Mouse (Mus musculus): ENCODE results near the gene H1f0.

Gene H1f0

GRCm38 (mm10) chr15:79028237-79028738, at the start of gene H1f0:
Gene H1f0, plus strand, starts transcription at chr15:79028450.
- peak; percentile 97 for DNase-seq

DNA sequence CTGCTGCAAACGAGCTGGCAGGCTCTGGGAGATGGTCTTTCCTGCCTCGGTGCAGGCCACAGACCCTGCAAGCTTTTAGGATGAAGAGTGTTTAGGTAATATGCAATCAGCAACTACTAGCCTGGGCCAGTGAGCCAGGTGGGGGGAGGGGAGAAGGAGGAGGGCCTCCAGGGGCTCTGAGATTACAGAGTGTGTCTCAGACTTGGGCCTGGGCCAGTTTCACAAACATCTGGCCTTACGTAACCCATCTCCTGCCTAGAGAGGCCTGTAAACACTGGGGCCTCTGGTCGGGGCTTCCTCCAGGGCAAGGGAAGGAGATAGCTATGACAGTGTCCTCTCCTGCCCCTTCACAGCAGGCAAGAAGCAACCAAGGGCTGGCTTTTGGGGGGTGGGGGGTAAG, 49.4 kb upstream of the H1f0 start:
- no peak for DNase-seq

- no peak for DNase-seq
Observed at GRCm38 (mm10) chr15:78980084-78980483, 48.2 kb upstream of the H1f0 start.

DNA sequence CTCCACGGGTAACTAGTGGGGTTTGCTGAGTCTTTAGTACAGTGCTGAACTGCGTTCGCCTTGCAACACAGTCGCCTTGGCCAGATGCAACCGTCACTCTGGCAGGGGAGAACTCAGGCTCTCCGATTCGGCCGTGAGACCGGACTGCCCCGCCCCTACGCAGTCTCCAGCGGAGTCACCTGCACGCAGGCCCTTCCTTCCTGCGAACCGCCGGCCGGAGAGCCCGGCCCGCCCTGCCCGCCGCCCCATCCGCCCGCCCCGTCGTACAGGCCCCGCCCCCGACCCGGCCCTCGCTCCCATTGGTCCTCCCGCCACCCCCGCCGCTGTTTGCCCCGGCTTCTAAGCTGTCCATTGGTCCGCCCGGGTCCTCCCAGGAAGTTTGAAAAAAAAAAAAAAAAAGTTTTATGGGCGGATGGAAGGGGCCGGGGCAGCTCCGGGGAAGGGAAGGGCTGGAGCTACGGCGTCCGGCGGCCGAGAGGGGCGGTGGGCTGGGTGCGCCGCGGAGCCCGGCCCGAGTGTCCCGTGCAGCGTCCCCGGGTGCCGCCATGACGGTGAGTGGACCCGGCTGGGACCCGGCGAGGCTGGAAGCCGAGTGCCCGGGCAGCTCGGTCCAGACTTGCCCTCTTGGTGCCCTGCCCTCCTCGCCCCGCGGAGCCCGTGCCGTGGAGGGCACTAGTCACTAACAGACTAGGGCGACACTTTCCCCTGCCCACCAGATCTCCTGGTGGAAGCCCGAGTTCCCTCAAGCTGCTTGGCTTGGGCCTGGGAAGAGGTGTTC, 45.4 kb upstream of the H1f0 start:
- DNase-seq, result peak; percentile 77

DNA sequence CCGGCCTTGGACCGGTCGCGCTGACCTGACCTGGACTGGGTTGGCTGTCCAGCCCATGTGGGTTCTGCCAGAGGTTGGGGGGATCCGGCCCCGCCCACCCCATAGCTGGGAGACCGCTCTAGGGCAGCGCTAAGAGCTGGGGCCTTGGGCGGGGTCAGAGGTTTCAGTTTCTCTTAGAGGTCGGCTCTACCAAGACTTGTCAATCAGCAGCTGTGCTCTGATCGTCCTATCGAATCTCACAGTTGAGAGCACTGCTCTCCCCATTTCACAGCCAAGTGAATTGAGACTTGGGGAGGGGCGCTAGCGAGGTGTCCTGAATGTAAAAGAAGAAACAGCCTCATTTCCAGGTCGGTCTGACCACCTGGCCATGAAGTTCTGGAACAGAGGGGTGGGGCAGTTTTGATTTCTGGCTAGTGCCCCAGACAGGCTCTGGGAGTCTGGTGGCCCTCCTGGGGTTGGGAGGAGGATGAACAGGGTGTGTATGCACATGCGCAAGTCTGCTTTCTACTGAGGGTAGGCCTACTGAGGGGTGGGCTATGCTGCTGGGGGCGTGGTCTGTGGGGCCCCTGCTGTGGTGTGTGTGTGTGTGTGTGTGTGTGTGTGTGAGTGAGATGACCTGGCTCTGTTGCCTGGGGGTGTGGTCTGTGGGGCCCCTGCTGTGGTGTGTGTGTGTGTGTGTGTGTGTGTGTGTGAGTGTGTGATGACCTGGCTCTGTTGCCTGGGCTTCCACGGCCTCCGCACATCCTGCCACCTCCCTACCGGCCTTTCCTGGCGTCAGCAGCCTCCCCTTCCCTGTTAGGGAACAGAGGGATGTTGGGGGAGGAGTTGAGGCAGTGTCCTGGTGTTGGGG, 44.6 kb upstream of the H1f0 start:
- no peak for DNase-seq

- DNase-seq, result no peak
Observed at GRCm38 (mm10) chr15:78984286-78984778, 43.9 kb upstream of the H1f0 start.

DNA sequence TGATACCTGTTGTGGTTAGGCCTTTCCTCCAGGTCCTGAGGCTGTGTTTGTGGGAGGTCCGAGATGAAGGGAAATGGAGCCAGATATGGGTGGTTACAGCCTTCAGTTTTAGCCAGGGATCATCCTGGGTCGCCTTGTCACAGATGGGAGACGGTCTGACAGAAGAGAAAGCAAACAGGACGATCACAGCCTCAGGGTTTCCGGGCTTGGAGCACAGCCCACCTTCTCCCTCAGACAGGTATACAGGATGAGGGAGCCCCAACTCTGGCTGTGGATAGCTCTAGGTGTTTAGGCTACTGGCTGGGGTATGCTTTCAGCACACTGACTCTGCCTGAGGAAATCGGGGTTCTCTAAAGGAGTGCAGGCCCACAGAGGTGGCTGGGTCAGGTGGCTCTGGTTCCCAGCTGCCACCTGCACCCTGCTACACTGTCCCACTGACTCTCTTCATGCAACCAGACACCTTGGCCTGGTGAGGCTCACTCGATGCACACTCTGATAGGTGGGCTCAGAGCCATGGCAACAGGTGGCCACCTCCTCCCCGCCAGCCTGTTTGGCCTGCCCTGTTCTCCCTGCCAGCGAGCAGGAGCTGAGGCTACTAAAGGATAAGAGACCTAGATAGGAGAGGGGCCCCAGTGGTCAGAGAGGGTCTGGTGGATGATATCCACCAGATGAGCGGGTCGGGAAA, 41.6 kb upstream of the H1f0 start:
- no peak for DNase-seq

GRCm38 (mm10) chr15:78988499-78988971, 39.7 kb upstream of the H1f0 start:
- DNase-seq, result peak; percentile 81

DNA sequence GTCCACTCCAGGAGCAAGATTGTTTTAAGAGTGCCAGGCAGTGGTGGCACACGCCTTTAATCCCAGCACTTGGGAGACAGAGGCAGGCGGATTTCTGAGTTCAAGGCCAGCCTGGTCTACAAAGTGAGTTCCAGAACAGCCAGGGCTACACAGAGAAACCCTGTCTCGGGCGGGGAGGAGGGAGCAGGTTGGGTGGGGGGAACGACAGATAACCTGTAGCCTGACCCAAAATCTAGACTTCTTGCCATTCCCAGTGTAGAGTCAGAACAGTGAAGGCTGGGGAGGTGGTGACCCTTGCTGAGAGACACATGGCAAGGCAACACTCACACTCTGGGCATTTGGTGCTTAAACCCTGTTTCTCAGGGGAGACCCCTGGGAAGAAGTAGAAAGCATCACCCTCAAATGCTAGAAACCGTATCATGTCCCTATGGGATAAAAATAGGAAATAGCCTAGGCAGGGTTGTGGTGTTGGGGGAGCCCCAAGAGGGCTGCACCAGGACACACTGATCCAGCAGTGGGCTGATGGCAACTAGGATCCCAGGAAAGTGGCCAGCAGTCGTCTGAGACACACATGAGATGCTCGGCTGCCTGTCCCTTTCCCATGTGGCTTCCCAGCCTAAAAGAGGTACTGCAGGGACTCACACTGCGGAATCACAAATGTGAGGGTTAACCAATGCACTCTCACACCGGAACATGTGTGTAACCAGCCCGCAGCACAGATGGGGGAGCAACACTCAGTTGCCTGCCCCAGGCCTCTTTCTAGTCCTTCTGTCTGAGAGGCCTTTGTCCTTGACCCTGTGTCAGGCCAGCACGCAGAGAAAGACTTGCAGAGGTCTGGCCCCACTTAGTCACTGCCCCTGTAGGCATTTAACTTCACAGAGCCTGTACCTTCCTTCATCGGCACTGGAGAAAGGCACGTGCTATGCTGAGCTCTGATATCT, 38.8 kb upstream of the H1f0 start:
- DNase-seq, result no peak

- no peak for DNase-seq
Observed at GRCm38 (mm10) chr15:78990093-78990463, 38.2 kb upstream of the H1f0 start.

DNA sequence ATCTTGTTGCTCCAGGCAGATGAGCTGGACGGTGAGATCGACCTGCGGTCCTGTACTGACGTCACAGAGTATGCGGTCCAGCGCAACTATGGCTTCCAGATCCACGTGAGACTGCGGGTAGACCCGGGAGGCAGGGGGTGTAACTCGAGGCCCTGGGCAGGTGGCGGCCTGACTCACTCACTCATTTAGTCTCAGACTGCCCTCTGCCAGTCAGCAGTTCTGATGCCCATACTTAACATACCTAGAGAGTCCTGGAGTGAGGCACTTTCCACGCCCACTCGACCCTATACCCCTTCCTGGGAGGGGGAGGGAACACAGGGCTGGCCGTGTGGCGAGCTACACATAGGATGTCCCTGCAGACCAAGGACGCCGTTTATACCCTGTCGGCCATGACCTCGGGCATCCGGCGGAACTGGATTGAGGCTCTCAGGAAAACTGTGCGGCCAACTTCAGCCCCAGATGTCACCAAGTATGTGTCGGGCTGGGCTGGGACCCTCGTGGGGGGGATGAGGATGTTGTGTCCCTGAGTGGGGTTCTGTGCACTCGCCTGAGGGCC, 37.2 kb upstream of the H1f0 start:
- DNase-seq, result no peak

- no peak for DNase-seq
Observed at GRCm38 (mm10) chr15:78992235-78992634, 36.0 kb upstream of the H1f0 start.

DNA sequence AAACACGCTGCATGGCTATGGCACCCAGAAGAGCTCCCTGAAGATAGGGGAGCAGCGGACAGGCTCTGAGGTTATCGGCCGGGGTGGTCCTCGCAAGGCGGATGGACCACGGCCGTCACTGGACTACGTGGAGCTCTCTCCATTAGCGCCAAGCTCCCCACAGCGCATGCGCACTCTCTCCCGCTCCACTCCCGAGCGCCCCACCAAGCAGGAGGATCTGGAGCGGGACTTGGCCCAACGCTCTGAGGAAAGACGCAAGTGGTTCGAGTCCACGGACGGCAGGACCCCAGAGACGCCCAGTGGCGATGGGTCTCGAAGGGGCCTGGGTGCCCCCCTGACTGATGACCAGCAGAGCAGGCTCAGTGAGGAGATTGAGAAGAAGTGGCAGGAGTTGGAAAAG, 35.3 kb upstream of the H1f0 start:
- no peak for DNase-seq

GRCm38 (mm10) chr15:78995916-78996315, 32.3 kb upstream of the H1f0 start:
- DNase-seq, result no peak

- no peak for DNase-seq
Observed at GRCm38 (mm10) chr15:78996663-78997062, 31.6 kb upstream of the H1f0 start.

DNA sequence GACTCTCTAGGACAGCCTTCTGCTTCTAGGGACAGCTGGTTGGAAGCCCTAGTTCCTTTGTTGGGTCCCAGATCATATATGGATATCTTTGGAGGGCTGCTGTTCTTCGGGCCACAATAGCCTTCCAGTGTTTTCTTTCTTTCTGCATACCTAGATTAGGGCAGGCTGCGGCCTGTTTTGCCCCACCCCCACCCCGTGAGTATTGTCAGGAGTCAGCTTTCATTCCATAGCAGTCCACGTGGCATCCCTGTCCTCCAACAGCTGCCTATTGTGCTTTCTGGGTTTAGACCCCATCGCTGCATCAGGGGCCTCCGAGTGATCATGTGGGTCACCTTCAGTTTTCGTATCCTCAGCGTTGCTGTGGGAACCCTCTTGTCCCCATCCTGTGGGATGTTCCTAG, 29.9 kb upstream of the H1f0 start:
- DNase-seq, result no peak

DNA sequence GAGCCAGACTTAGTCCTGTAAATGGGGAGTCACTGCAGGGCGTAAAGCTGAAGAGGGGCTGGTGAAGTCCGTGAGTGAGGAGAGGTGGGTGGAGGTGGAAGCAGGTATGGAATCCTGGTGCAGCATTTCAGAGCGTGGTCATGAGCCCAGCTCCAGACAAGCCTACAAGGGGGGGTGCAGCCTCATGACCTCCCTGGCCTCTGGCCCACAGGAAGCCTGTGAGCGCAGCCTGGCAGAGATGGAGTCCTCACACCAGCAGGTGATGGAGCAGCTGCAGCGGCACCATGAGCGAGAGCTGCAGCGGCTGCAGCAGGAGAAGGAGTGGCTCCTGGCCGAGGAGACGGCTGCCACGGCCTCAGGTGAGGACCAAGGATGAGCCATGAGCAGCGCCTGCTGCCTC, 28.7 kb upstream of the H1f0 start:
- no peak for DNase-seq

DNA sequence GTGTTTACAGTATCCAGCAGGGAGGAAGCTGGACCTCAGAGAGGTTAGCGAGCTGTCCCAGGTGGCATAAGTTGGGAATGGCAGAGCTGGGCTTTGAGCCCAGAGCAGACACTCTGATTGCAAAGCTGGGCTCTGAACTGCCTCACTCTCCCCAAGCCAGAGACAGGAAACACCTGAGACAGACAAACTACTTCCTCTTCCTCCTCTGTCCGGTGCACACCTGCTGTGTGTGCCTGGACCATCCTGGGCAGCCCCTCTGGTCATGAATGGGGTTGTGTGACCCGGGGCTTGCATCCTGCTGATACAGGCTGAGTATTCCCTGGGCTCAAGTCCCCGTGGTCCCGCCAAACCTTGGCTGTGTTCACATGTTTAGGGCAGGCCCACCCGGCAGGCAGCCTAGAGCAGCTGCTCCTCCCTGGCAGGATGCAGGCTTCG, 27.9 kb upstream of the H1f0 start:
- DNase-seq, result no peak

- no peak for DNase-seq
Observed at GRCm38 (mm10) chr15:79001559-79001958, 26.7 kb upstream of the H1f0 start.

GRCm38 (mm10) chr15:79002036-79002435, 26.2 kb upstream of the H1f0 start:
- DNase-seq, result no peak

- DNase-seq, result no peak
Observed at GRCm38 (mm10) chr15:79003079-79003478, 25.2 kb upstream of the H1f0 start.

DNA sequence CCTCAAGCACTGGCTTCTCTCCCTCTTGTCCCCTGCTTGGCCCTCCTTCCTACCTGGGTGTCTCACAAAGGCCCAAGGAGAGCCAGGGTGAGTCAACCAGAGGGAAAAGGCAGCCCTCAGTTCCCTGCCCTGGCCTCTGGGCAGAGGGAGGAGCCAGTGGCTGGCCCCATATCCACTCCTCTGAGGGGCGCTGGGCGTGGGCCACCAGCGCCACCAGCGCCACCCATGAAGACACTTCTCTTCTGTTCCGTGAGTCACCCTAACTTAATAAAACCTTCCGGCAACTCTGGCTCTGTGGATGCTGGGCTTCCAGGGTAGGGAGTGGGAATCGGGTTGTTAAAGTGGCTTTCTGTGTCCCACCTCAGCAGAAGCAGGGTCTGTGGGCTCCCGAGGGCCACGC, 22.7 kb upstream of the H1f0 start:
- DNase-seq, result no peak
